Mouse (Mus musculus) intestine, postnatal 0 days (tissue): Measurements from ENCODE around the gene Llph. TPM values are rescaled to one million over a fixed set of nuclear protein-coding genes. Genes with fewer than 3 reads are reported as not detected.

Experiments used
- ATAC-seq: fragments of 200-750 bp; cut with Nextera tagmentation; 2 replicates; pipeline ENCODE4 v1.8.0; 2017; ENCODE audit warnings: mild to moderate bottlenecking, moderate TSS enrichment, moderate library complexity
- H3K27ac ChIP-seq: fragments of 300-500 bp; sonication (generic); 2 replicates; pipeline ENCODE4 v1.5.1; 2014; ENCODE audit warnings: mild to moderate bottlenecking, low read depth, low read length, moderate library complexity
- H3K27me3 ChIP-seq: fragments of 300-500 bp; sonication (generic); replicated peaks from 2 replicates; pipeline ENCODE4 v1.6.1; 2014; ENCODE audit warnings: low read length, mixed read lengths; ENCODE audit not compliant: control insufficient read depth, insufficient read depth
- H3K36me3 ChIP-seq: fragments of 300-500 bp; sonication (generic); 2 replicates; pipeline ENCODE4 v1.6.1; 2014; ENCODE audit warnings: mild to moderate bottlenecking, moderate library complexity; ENCODE audit not compliant: control insufficient read depth, insufficient read depth
- H3K4me1 ChIP-seq: fragments of 300-500 bp; sonication (generic); replicated peaks from 2 replicates; pipeline ENCODE4 v1.6.1; 2014; ENCODE audit warnings: antibody characterized with exemption, low read length, mixed read lengths; ENCODE audit not compliant: control insufficient read depth, insufficient read depth
- H3K4me2 ChIP-seq: fragments of 300-500 bp; sonication (generic); replicated peaks from 2 replicates; pipeline ENCODE4 v1.6.1; 2014; ENCODE audit warnings: low read depth, mild to moderate bottlenecking, moderate library complexity
- H3K4me3 ChIP-seq: fragments of 300-500 bp; sonication (generic); 2 replicates; pipeline ENCODE4 v1.5.1; 2014; ENCODE audit warnings: low read depth, low read length
- H3K9ac ChIP-seq: fragments of 300-500 bp; sonication (generic); 2 replicates; pipeline ENCODE4 v1.6.1; 2014; ENCODE audit warnings: mild to moderate bottlenecking, low read depth, low read length
- H3K9me3 ChIP-seq: fragments of 300-500 bp; sonication (generic); 2 replicates; pipeline ENCODE4 v1.6.1; 2016; ENCODE audit warnings: mixed run types; ENCODE audit not compliant: control insufficient read depth
- CTCF ChIP-seq: sonication (generic); IDR thresholded peaks from 2 replicates; pipeline ENCODE4 v1.5.1; 2016; ENCODE audit warnings: low read depth, mild to moderate bottlenecking, control low read depth, antibody characterized with exemption, moderate library complexity
- WGBS: fragments of 180-500 bp; shearing (Covaris S2); extraction: QIAGEN DNeasy Blood & Tissue Kit; methylation state at CpG from one replicate; pipeline ENCODE4 v1.1.7; 2014; 5-methylcytosine and 5-hydroxymethylcytosine counted together
- polyA plus RNA-seq: library from polyadenylated mRNA; unstranded; fragments of >200 nt; fragmentation: Nextera tagmentation; extraction: Ambion mirVana; gene quantifications from 2 replicates; pipeline ENCODE4 v1.2.1, GENCODE M21; 2015

Llph gene
- polyA plus RNA-seq, 1 experiment from 2014 or later = 40.6 TPM

GRCm38 (mm10) chr10:120202467-120203250, 24.2 kb upstream of the Llph start:
- no peak for ATAC-seq
- Histone ChIP-seq H3K9ac (no peak overlapping the region), H3K27me3 (peaks cover 9% of the 10 kb centered on the region), H3K4me2 (peak overlapping the region; percentile 95), H3K27ac (no peak overlapping the region), H3K36me3 (no peaks in the 10 kb centered on the region), H3K4me3 (no peak overlapping the region), H3K9me3 (no peaks in the 10 kb centered on the region), H3K4me1 (0 out of 2 replicates have a peak, but pooled peaks cover 4% of the 10 kb centered on the region)
- 71% methylated on average over 16 of the region's 16 CpGs for WGBS
- TF ChIP-seq CTCF = no peak

GRCm38 (mm10) chr10:120204591-120205210, 22.2 kb upstream of the Llph start:
- H3K4me3 ChIP-seq = no peak overlapping the region
- H3K9me3 ChIP-seq = no peaks in the 10 kb centered on the region
- H3K36me3 ChIP-seq = no peaks in the 10 kb centered on the region
- WGBS = 81% methylated on average over 13 of the region's 13 CpGs
- H3K4me2 ChIP-seq = no peak overlapping the region
- TF ChIP-seq CTCF = no peak
- no peak overlapping the region for H3K27ac ChIP-seq
- ATAC-seq = no peak
- no peak overlapping the region for H3K9ac ChIP-seq
- peaks cover 9% of the 10 kb centered on the region for H3K27me3 ChIP-seq
- 0 out of 2 replicates have a peak, but pooled peaks cover 4% of the 10 kb centered on the region for H3K4me1 ChIP-seq

- TF ChIP-seq CTCF = no peak
- no peaks in the 10 kb centered on the region for H3K9me3 ChIP-seq
- H3K4me3 ChIP-seq = no peak overlapping the region
- H3K36me3 ChIP-seq = no peaks in the 10 kb centered on the region
- ATAC-seq = no peak
- WGBS = 87% methylated on average over 8 of the region's 8 CpGs
- no peaks in the 10 kb centered on the region for H3K27me3 ChIP-seq
- no peak overlapping the region for H3K27ac ChIP-seq
- no peaks in the 10 kb centered on the region for H3K4me1 ChIP-seq
- no peak overlapping the region for H3K4me2 ChIP-seq
- no peak overlapping the region for H3K9ac ChIP-seq
Measured at GRCm38 (mm10) chr10:120208015-120208414, 18.9 kb upstream of the Llph start.

- H3K27ac ChIP-seq = peak overlapping the region; percentile 58
- 1% methylated on average over 53 of the region's 53 CpGs for WGBS
Measured at GRCm38 (mm10) chr10:120208575-120209538, 18.0 kb upstream of the Llph start.

GRCm38 (mm10) chr10:120209539-120209925, 17.3 kb upstream of the Llph start:
- H3K9me3 ChIP-seq = no peaks in the 10 kb centered on the region
- ATAC-seq = peak; percentile 39; the same call in 1 of the 2 replicates
- peak overlapping the region; percentile 99 for H3K4me3 ChIP-seq
- no peaks in the 10 kb centered on the region for H3K4me1 ChIP-seq
- no peaks in the 10 kb centered on the region for H3K36me3 ChIP-seq
- WGBS = 45% methylated on average over 6 of the region's 6 CpGs
- no peak for TF ChIP-seq CTCF
- H3K27me3 ChIP-seq = no peaks in the 10 kb centered on the region
- H3K27ac ChIP-seq = peak overlapping the region; percentile 11; the same call in 1 of the 2 replicates
- H3K9ac ChIP-seq = peak overlapping the region; percentile 76; the same call in 1 of the 2 replicates
- peak overlapping the region; percentile 67 for H3K4me2 ChIP-seq

More at GRCm38 (mm10) chr10:120208575-120209538, 18.0 kb upstream of the Llph start:
- TF ChIP-seq CTCF = peak; percentile 47
- ATAC-seq = peak; percentile 84
- no peaks in the 10 kb centered on the region for H3K36me3 ChIP-seq
- no peaks in the 10 kb centered on the region for H3K9me3 ChIP-seq
- H3K4me1 ChIP-seq = no peaks in the 10 kb centered on the region
- peak overlapping the region; percentile 67 for H3K4me2 ChIP-seq
- peak overlapping the region; percentile 99 for H3K4me3 ChIP-seq
- H3K9ac ChIP-seq = peak overlapping the region; percentile 76
- no peaks in the 10 kb centered on the region for H3K27me3 ChIP-seq
